Mouse (Mus musculus): Measurements from ENCODE around the gene Prrg2.
A peak's percentile ranks its signal among the peaks of the same experiment; 100 is the strongest.

The Prrg2 gene

GRCm38 (mm10) chr7:45058607-45059571, 3.6 kb downstream of the Prrg2 start:
- DNase-seq (ENCODE audit: low read depth, low spot score), result peak; percentile 70

GRCm38 (mm10) chr7:45056972-45057348, 5.5 kb downstream of the Prrg2 start:
- no peak for DNase-seq (ENCODE audit: low read depth, low spot score)

- DNase-seq (ENCODE audit: low read depth, low spot score), result no peak
These were observed 6.0 kb downstream of the Prrg2 start for GRCm38 (mm10) chr7:45056329-45056971.

DNA sequence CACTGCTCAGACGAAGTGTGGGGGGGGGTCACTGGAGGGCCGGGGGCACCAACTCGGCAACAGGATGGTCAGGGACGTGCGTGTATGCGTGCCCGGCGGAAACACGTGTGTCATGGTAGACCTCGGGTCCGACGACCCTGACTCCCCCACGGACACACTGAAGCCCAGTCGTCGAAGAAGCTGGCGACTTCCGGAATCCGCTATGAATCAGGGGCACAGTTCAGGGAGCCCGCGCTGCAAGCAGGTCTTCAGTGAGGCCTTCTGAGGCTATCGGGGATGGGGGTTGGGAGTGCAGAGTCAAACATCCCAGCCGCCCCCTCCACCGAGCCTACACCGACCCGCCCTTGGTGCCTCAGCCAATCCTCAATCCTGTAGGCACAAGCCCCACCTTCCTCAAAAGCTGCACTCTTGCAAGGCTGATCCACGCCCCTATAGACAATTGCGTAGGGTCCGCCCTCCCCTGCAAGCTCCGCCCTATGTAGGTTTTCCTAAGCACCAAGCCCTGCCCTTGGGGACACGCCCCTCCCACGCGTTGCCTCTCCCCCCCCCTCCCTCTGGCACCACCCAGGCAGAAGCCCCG, 8.5 kb downstream of the Prrg2 start:
- peak; percentile 98 for DNase-seq (ENCODE audit: low read depth, low spot score)

DNA sequence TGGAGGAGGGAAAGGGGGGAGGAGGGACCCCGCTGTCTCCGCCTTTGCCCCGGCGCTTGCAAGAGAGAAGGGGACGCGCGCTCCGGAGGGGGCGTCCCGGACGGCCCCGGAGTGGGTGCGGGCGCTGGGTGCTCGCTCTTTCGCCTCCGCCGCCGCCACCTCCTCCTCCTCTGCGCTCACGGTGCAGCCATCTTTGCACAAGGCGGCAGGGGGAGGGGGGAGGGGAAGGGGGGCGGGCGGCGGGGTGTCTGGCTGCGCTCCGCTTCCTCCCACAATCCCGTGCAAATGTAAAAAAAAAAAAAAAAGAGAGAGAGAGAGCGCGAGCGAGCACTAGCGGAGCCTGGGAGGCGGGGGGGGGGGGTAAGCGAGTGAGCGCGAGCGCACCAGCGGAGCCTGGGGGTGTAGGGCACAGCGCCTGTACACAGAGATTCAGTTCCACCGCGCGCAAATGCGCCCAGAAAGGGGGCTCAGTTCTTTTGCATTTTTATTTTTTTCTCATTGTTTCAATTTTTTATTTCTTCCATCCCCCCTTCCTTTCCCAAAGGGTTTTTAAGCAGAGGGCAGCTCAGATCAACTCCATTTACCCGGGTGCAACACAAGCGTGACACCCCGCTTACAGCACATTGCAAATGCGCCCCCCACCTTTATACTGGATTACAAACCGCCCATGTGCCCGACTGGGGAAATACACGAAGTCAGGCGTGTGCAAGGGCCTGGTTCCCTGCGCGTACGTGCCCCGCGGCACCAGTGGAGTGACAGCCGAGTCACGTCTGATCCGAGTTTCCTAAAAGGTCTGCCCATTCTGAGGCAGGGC, 9.2 kb downstream of the Prrg2 start:
- peak; percentile 71 for DNase-seq (ENCODE audit: low read depth, low spot score)

- peak; percentile 66 for DNase-seq (ENCODE audit: low read depth, low spot score)
These were observed 9.7 kb downstream of the Prrg2 start, which contains the start of gene Prr12 for GRCm38 (mm10) chr7:45052862-45053116. Gene Prr12, minus strand, starts transcription at chr7:45052881.

DNA sequence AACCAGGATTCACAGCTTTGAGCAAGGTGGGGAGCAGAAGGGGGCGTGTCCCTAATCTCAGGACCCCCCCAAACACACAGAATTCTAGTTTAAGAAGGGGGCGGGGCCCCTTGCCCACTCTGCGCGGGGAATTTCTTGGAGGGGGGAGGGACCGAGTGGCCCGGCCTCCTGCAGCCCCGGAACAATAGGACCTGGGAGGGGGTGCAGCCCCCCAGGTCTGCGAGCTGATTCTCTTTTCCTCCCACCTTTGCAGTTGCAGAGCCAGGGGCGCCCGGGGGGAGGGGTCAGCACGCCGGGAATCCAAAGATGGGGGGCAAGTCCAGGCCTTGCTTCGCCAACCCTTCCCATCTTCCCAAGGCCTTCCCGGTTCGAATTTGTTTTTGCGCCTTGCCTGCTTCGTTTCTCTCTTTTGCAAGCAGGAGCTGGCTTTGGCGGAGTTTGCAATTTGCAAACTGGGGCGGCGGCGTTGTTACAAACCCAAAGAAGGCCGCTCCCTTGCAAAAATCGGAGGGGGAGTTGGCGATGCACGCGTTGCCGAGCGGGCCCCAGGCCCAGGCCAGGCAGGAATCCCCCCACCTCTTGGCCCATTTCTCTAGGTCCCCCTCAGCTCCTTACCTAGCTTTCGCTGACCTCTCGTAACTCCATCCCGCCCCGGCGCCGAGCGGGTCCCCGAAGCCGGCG, 10.2 kb downstream of the Prrg2 start:
- no peak for DNase-seq (ENCODE audit: low read depth, low spot score)

GRCm38 (mm10) chr7:45051601-45051974, 10.9 kb downstream of the Prrg2 start:
- no peak for DNase-seq (ENCODE audit: low read depth, low spot score)

- peak; percentile 93 for DNase-seq (ENCODE audit: low read depth, low spot score)
These were observed 11.4 kb downstream of the Prrg2 start for GRCm38 (mm10) chr7:45050945-45051600.

DNA sequence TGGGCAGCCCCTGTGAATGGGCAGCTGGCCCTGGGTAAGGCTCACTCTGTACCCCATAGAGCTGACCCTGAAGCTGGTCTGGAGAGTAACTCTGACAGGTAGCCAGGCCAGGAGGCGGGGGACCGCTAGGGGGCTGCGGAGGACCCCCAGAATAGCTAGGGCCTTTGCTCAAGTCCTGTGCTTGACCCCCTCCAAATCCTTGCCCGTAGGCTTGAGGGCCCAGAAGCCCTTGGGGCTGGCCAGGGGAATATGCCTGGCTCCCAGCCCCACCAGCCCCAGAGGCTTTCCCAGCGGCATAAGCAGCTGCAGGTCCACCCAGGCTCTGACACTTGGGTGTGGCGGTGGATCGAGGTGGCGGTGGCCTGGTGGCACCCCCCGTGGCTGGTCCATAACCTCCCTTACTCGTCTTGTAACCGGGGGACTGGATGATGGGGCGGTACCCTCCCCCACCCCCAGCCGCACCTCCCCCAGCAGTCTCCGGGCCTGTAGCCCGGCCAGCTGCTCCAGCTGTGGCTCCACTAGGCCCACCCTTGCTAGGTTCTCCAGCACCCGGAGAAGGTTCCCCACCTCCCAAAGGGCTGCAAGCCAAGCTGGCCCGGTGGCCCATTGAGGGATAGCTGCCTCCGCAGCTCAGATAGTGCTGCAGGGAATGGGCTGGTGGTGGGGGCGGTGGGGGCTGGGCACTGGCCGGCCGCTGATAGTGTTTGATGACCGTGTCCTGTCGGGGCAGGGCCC, 13.4 kb downstream of the Prrg2 start:
- no peak for DNase-seq (ENCODE audit: low read depth, low spot score)

DNA sequence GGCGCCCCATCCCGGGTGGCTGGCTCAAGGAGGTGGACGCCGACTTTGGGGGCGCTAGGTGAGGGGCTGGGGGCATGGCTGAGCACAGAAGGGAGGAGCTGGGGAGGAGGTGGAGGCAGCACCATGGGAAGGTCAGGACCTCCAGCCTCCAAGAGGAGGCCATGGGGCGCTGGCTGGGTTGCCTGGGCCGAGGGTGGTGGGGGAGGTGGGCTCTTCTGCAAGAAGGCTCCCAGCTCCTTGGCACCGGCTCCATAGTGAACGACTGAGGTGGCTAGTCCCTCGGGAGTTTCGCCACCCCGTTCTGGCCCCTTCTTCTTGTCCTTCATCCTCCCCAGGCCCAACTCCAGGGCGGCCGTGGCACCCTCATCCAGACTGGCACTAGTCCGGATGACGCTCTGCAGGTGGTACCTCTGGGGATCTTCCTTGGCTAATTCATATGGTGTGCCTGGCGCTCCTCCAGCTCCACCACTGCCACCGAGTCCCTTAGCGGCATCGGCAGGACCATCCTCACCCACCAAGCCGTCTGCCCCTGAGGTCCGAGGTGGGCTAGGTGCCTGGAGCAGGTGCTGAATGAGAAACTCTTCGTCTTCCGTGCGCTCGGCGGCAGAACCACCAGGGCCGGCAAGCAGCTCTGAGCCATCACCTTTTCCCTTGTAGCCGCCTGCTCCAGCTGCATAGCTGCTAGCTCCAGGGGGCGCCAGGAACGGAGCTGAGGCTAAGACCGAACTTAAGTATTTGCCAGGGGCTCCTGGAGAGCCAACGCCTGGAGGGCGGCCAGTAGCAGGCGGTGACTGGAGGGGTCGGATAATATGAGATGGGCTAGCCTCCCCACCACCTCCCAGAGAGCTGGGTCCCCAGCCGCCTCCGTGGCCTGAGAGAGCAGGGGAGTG, 14.2 kb downstream of the Prrg2 start:
- no peak for DNase-seq (ENCODE audit: low read depth, low spot score)

GRCm38 (mm10) chr7:45047491-45047890, 15.0 kb downstream of the Prrg2 start:
- DNase-seq (ENCODE audit: low read depth, low spot score), result no peak

- no peak for DNase-seq (ENCODE audit: low read depth, low spot score)
These were observed 15.6 kb downstream of the Prrg2 start for GRCm38 (mm10) chr7:45046853-45047350.

GRCm38 (mm10) chr7:45045741-45046140, 16.7 kb downstream of the Prrg2 start:
- DNase-seq (ENCODE audit: low read depth, low spot score), result no peak

- no peak for DNase-seq (ENCODE audit: low read depth, low spot score)
These were observed 19.2 kb downstream of the Prrg2 start for GRCm38 (mm10) chr7:45043307-45043706.

DNA sequence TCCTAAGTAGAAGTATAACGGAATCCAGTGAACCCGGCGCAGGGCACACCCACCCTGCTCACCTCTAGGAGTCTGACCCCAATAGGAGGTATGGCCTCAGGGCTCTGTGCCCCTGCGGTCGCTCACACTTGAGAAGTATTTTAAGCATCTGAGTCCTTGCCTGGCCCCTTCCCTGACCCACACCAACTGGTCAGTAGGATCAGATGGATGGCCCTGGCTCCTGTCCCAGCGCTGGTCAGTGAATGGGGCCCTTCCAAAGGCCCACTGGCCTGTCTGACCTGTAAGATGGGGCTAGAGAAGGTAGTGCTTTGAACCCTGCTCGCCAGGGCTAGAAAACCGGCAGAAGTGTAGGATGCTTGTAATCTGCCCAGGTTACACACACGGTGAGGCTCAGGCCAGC, 21.6 kb downstream of the Prrg2 start:
- no peak for DNase-seq (ENCODE audit: low read depth, low spot score)

- DNase-seq (ENCODE audit: low read depth, low spot score), result no peak
These were observed 24.1 kb downstream of the Prrg2 start for GRCm38 (mm10) chr7:45038411-45038810.

DNA sequence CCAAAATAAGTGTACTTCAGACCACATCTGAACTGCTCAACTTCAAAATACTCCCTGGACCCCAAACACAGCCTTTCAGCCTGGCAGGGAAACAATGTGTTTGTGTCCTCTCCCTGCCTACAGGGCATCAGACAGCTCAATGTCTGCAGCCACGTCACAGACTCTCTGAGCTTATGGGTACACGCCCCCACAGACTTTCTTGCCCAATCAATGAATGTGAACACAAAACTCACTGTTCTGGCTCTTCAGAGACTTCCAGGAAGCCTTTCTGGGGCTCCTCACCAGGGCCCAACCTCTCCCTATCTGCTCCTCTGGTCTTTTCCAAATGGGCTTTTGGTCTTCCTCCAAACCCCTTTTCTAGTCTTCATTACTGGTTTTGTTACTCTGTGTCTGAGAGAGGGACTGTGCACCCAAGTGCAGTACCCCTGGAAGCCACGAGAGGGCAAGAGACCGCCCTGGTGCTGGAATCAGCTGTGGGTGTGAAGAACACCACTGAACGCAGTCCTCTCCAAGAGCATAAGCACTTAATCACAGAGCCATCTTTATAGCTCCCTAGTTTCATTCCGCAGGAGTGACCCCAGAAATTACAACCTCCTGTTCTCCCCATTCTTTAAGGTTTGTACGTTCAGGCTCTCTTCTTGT, 24.6 kb downstream of the Prrg2 start:
- DNase-seq (ENCODE audit: low read depth, low spot score), result no peak
